Mouse (Mus musculus): ENCODE measurements around the gene Rpl29.

- no peak for TF ChIP-seq CTCF (IDR thresholded peaks at IDR 0.05; ENCODE audit: low read depth, low read length)
- no peak for TF ChIP-seq POLR2A (IDR thresholded peaks at IDR 0.05; ENCODE audit: extremely low read depth, insufficient read depth, low read length)
These were observed 484 bp upstream of the Rpl29 start for GRCm38 (mm10) chr9:106428719-106429220.

Data from liver, adult 2 months (tissue).